Mouse (Mus musculus) MEL (cell line): ENCODE measurements around the gene Ephb2.

Source experiments
- CTCF ChIP-seq, 3 experiments: IDR thresholded peaks in 2 of 3; conservative IDR thresholded peaks in 1 of 3; 2 replicates each; pipeline ENCODE4 v1.5.1; 2011 to 2012; ENCODE audit warnings: low read length in 3 of 3, low read depth in 2 of 3, mild to moderate bottlenecking in 2 of 3, improper control_type of control experiment in 1 of 3, inconsistent platforms in 1 of 3, mixed read lengths in 1 of 3, moderate library complexity in 1 of 3; ENCODE audit not compliant: control insufficient read depth in 1 of 3, insufficient read depth in 1 of 3, poor library complexity in 1 of 3, severe bottlenecking in 1 of 3
- JUND ChIP-seq: IDR thresholded peaks from 2 replicates; pipeline ENCODE4 v1.6.1; 2011; ENCODE audit warnings: low read depth, mild to moderate bottlenecking, improper control_type of control experiment, low read length
- POLR2AphosphoS2 ChIP-seq: IDR thresholded peaks from 2 replicates; pipeline ENCODE4 v1.6.1; 2011; ENCODE audit warnings: low read length, improper control_type of control experiment
- SIN3A ChIP-seq: IDR thresholded peaks from 2 replicates; pipeline ENCODE4 v1.6.1; 2012; ENCODE audit warnings: low read length, improper control_type of control experiment, inconsistent platforms

DNA sequence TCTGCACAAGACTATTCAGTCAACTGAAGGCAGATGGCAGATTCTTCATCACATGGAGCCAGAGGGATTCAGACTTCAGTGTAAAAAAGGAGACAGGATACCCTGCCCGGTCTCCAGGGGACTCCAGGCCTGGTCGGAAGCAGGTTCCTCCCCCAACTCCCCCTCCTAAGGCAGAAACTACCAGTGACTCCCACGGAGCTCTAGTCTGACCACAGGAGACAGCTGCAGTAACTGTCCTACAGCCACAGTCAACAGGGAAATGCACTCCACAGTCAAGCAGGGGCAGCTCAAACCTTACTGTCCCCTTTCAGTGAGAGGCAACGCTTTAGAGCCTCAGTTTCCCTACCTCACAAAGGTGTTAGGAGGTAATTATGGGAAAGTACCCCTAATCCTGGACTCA lies 23.2 kb downstream of the Ephb2 start:
- TF ChIP-seq CTCF (IDR thresholded peaks at IDR 0.05 in 2 of 3, conservative IDR thresholded peaks at IDR 0.05 in 1 of 3; ENCODE audit: control insufficient read depth in 1 of 3, insufficient read depth in 1 of 3, low read depth in 2 of 3, low read length in 3 of 3, poor library complexity in 1 of 3, severe bottlenecking in 1 of 3), result no peak
- no peak for TF ChIP-seq SIN3A
- no peak for TF ChIP-seq POLR2AphosphoS2
- TF ChIP-seq JUND, result no peak
